Mouse (Mus musculus) R1 (cell line): Measurements from ENCODE around the gene Clec12a.
"Not testable (repeated sequence)": the region's sequence is repeated elsewhere in the genome, so short reads cannot be mapped to it uniquely, and the experiment has no call there.

Source experiments
- DNase-seq: peaks from one replicate; pipeline ENCODE4 v3.0.0-alpha.2; 2018; ENCODE audit warnings: low read depth, low spot score

Clec12a gene

GRCm38 (mm10) chr6:129342391-129342790 is at the start of gene Clec12a:
Gene Clec12a, plus strand, starts transcription at chr6:129342691.
- DNase-seq = not testable (repeated sequence)

- no peak for DNase-seq
Measured at GRCm38 (mm10) chr6:129304180-129304579, 38.3 kb upstream of the Clec12a start.

- no peak for DNase-seq
Measured at GRCm38 (mm10) chr6:129312499-129312898, 30.0 kb upstream of the Clec12a start.

- no peak for DNase-seq
Measured at GRCm38 (mm10) chr6:129314655-129315168, 27.8 kb upstream of the Clec12a start.

- DNase-seq = no peak
Measured at GRCm38 (mm10) chr6:129315698-129316097, 26.8 kb upstream of the Clec12a start.

GRCm38 (mm10) chr6:129316463-129316862 is 26.0 kb upstream of the Clec12a start:
- DNase-seq = no peak

GRCm38 (mm10) chr6:129318395-129318794 is 24.1 kb upstream of the Clec12a start:
- DNase-seq = peak; percentile 6

GRCm38 (mm10) chr6:129319331-129319730 is 23.2 kb upstream of the Clec12a start:
- DNase-seq = no peak

- DNase-seq = no peak
Measured at GRCm38 (mm10) chr6:129326016-129326415, 16.5 kb upstream of the Clec12a start.

- no peak for DNase-seq
Measured at GRCm38 (mm10) chr6:129326568-129327150, 15.8 kb upstream of the Clec12a start.

- DNase-seq = no peak
Measured at GRCm38 (mm10) chr6:129331610-129332009, 10.9 kb upstream of the Clec12a start, which contains the start of gene 4922502D21Rik. Gene 4922502D21Rik, minus strand, starts transcription at chr6:129331796.

GRCm38 (mm10) chr6:129333674-129334078 is 8.8 kb upstream of the Clec12a start:
- peak; percentile 77 for DNase-seq

- no peak for DNase-seq
Measured at GRCm38 (mm10) chr6:129337751-129338150, 4.7 kb upstream of the Clec12a start.

- DNase-seq = no peak
Measured at GRCm38 (mm10) chr6:129344408-129344807, 1.9 kb downstream of the Clec12a start.

GRCm38 (mm10) chr6:129349524-129350352 is 7.2 kb downstream of the Clec12a start:
- DNase-seq = peak; percentile 80

GRCm38 (mm10) chr6:129351091-129351490 is 8.6 kb downstream of the Clec12a start:
- no peak for DNase-seq

GRCm38 (mm10) chr6:129355774-129356173 is 13.3 kb downstream of the Clec12a start:
- DNase-seq = no peak

GRCm38 (mm10) chr6:129356430-129356829 is 13.9 kb downstream of the Clec12a start:
- DNase-seq = no peak

- no peak for DNase-seq
Measured at GRCm38 (mm10) chr6:129359515-129359914, 17.0 kb downstream of the Clec12a start.

- peak; percentile 91 for DNase-seq
Measured at GRCm38 (mm10) chr6:129363942-129364341, 21.5 kb downstream of the Clec12a start.

- peak; percentile 67 for DNase-seq
Measured at GRCm38 (mm10) chr6:129365959-129366359, 23.5 kb downstream of the Clec12a start.

- DNase-seq = no peak
Measured at GRCm38 (mm10) chr6:129369374-129370132, 27.1 kb downstream of the Clec12a start.
